Mouse (Mus musculus) hindbrain, embryonic 12.5 days (tissue): ENCODE results near the gene Mta3. TPM values are rescaled to one million over a fixed set of nuclear protein-coding genes. Genes with fewer than 3 reads are reported as not detected.

ENCODE experiments used
- ATAC-seq: fragments of 200-750 bp; cut with Nextera tagmentation; 2 replicates; pipeline ENCODE4 v1.8.0; 2017; ENCODE audit warnings: moderate TSS enrichment; ENCODE audit not compliant: low FRiP score
- H3K27ac ChIP-seq: fragments of 300-500 bp; sonication (generic); 2 replicates; pipeline ENCODE4 v1.5.1; 2016; ENCODE audit warnings: mild to moderate bottlenecking
- H3K27me3 ChIP-seq: fragments of 300-500 bp; sonication (generic); 2 replicates; pipeline ENCODE4 v1.6.1; 2016; ENCODE audit warnings: mild to moderate bottlenecking
- H3K36me3 ChIP-seq: fragments of 300-500 bp; sonication (generic); 2 replicates; pipeline ENCODE4 v1.6.1; 2016; ENCODE audit warnings: mild to moderate bottlenecking
- H3K4me1 ChIP-seq: fragments of 300-500 bp; sonication (generic); 2 replicates; pipeline ENCODE4 v1.6.1; 2016
- H3K4me2 ChIP-seq: fragments of 300-500 bp; sonication (generic); replicated peaks from 2 replicates; pipeline ENCODE4 v1.6.1; 2016; ENCODE audit warnings: mild to moderate bottlenecking
- H3K4me3 ChIP-seq: fragments of 300-500 bp; sonication (generic); 2 replicates; pipeline ENCODE4 v1.5.1; 2016; ENCODE audit warnings: mild to moderate bottlenecking
- H3K9ac ChIP-seq: fragments of 300-500 bp; sonication (generic); 2 replicates; pipeline ENCODE4 v1.6.1; 2016; ENCODE audit warnings: mild to moderate bottlenecking, moderate library complexity
- H3K9me3 ChIP-seq: fragments of 300-500 bp; sonication (generic); replicated peaks from 2 replicates; pipeline ENCODE4 v1.6.1; 2016; ENCODE audit warnings: mild to moderate bottlenecking
- WGBS: fragments of 180-500 bp; shearing (Covaris S2); methylation state at CpG from one replicate; pipeline ENCODE4 v1.1.7; 2016; 5-methylcytosine and 5-hydroxymethylcytosine counted together
- polyA plus RNA-seq: library from polyadenylated mRNA; unstranded; fragments of >200 nt; fragmentation: Nextera tagmentation; extraction: Ambion mirVana; gene quantifications from 2 replicates; pipeline ENCODE4 v1.2.1, GENCODE M21; 2016

The Mta3 gene
- polyA plus RNA-seq, 1 experiment from 2014 or later: 43.4 TPM

GRCm38 (mm10) chr17:83803987-83804386 is 98.0 kb downstream of the Mta3 start:
- WGBS: 62% methylated on average over 9 of the region's 9 CpGs
- Histone ChIP-seq H3K9me3 (no peaks in the 10 kb centered on the region), H3K4me3 (no peak overlapping the region), H3K36me3 (peaks cover 20% of the 10 kb centered on the region), H3K27me3 (no peaks in the 10 kb centered on the region), H3K4me1 (peaks cover 9% of the 10 kb centered on the region; the same call in 1 of the 2 replicates), H3K9ac (no peak overlapping the region), H3K27ac (0 out of 2 replicates have a peak overlapping the region, but pooled peaks have one; percentile 49), H3K4me2 (no peak overlapping the region)
- no peak for ATAC-seq

- 92% methylated on average over 9 of the region's 9 CpGs for WGBS
- no peaks in the 10 kb centered on the region for H3K9me3 ChIP-seq
- H3K9ac ChIP-seq: no peak overlapping the region
- peaks cover 20% of the 10 kb centered on the region for H3K36me3 ChIP-seq
- no peak for ATAC-seq
- H3K4me3 ChIP-seq: no peak overlapping the region
- no peaks in the 10 kb centered on the region for H3K27me3 ChIP-seq
- H3K4me2 ChIP-seq: no peak overlapping the region
- H3K27ac ChIP-seq: no peak overlapping the region
- peaks cover 9% of the 10 kb centered on the region; the same call in 1 of the 2 replicates for H3K4me1 ChIP-seq
Measured at GRCm38 (mm10) chr17:83805078-83805477, 99.1 kb downstream of the Mta3 start.

- Histone ChIP-seq H3K27ac (no peak overlapping the region), H3K9ac (no peak overlapping the region), H3K4me3 (no peak overlapping the region), H3K9me3 (no peaks in the 10 kb centered on the region), H3K27me3 (no peaks in the 10 kb centered on the region), H3K36me3 (peaks cover 22% of the 10 kb centered on the region), H3K4me2 (no peak overlapping the region), H3K4me1 (peaks cover 9% of the 10 kb centered on the region; the same call in 1 of the 2 replicates)
- ATAC-seq: no peak
- 79% methylated on average over 7 of the region's 7 CpGs for WGBS
Measured at GRCm38 (mm10) chr17:83807345-83807744, 101.4 kb downstream of the Mta3 start.

DNA sequence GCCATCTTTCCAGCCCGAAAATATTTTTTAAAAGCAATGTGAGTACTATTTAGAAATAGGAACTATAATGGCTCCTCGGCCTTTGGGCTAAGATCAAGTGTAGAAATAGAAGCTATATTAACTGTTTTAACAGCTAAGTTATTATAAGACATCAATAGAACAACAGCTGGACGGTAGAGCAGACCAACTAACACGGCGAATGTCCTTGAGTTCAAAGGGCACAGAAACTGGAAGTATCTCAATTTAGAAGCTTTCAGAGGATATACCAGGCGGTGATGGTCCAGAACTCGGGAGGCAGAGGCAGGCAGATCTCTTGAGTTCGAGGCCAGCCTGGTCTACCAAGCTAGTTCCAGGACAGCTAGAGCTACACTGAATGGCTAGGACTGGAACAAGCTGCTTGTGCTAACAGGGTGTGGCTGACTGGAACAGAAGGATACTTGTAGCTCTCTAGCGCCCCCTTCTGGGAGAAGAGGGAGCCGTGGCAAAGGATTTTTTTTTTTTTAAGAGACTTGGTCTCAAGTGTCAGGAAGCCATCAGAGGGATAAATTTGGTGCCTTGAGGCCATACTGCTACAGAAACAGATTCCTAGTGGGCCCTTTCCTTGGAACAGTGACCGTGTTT is 101.9 kb downstream of the Mta3 start:
- Histone ChIP-seq H3K4me1 (peaks cover 9% of the 10 kb centered on the region; the same call in 1 of the 2 replicates), H3K27me3 (no peaks in the 10 kb centered on the region), H3K9ac (no peak overlapping the region), H3K36me3 (peaks cover 25% of the 10 kb centered on the region), H3K27ac (no peak overlapping the region), H3K9me3 (no peaks in the 10 kb centered on the region), H3K4me2 (no peak overlapping the region), H3K4me3 (no peak overlapping the region)
- 78% methylated on average over 11 of the region's 11 CpGs for WGBS
- ATAC-seq: no peak

GRCm38 (mm10) chr17:83808476-83809098 is 102.6 kb downstream of the Mta3 start:
- WGBS: 90% methylated on average over 12 of the region's 12 CpGs
- Histone ChIP-seq H3K36me3 (peaks cover 22% of the 10 kb centered on the region; the same call in 1 of the 2 replicates), H3K27me3 (no peaks in the 10 kb centered on the region), H3K4me1 (peaks cover 8% of the 10 kb centered on the region; the same call in 1 of the 2 replicates), H3K4me3 (no peak overlapping the region), H3K9ac (no peak overlapping the region), H3K4me2 (no peak overlapping the region), H3K9me3 (no peaks in the 10 kb centered on the region), H3K27ac (no peak overlapping the region)
- no peak for ATAC-seq

DNA sequence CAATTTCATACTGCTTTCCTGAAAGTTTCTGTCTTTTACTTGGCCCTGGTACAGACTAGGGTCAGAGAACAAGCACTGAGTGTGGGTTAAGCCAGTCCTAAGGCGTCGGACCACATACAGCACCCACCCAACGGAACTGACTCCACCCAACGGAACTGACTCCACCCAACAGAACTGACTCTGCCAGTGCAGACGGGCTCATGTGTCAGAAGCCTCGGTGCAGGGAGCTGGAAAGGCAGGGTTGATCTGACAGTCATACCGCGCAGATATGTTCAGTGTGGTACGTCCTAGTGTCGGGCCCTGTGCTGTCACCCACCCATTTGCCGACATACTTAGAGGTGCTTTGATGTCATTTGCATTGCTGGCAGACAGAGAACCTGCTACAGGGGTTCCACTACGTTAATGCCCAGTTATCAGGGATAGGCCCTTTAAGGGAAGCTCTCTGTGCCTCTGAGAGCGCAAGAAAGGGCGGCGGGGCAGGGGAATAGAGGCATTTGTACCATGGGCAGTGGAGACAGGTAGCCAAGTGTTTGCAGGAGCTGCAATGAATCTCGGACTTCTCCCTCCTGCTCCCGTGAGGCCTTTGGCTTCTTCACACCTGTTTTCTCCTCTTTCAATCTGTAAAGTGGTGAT is 103.3 kb downstream of the Mta3 start:
- H3K27ac ChIP-seq: no peak overlapping the region
- WGBS: 91% methylated on average over 17 of the region's 17 CpGs
- no peak overlapping the region for H3K4me3 ChIP-seq
- no peaks in the 10 kb centered on the region for H3K27me3 ChIP-seq
- no peak overlapping the region for H3K4me2 ChIP-seq
- no peak overlapping the region for H3K9ac ChIP-seq
- peaks cover 21% of the 10 kb centered on the region; the same call in 1 of the 2 replicates for H3K36me3 ChIP-seq
- no peaks in the 10 kb centered on the region for H3K9me3 ChIP-seq
- ATAC-seq: no peak
- H3K4me1 ChIP-seq: 0 out of 2 replicates have a peak, but pooled peaks cover under 1% of the 10 kb centered on the region

DNA sequence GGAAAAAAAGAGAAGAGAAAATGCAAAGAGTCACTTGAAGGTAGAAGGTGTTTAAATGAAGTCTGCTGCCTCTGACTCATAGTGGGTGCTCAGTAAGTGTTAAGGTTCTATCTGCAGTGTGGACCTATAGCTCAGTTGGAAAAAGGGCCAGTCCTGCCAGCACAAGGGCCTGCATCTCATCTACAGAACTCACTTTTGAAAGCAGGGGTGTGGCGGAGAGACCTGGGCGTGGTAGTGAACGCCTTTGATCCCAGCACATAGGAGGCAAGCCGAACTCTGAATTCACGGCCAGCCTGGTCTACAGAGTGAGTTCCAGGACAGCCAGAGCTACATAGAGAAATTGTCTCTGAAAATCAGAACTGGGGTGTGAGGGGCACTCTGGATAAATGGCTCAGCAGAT is 104.3 kb downstream of the Mta3 start:
- Histone ChIP-seq H3K9me3 (no peaks in the 10 kb centered on the region), H3K4me2 (no peak overlapping the region), H3K36me3 (peaks cover 16% of the 10 kb centered on the region; the same call in 1 of the 2 replicates), H3K9ac (no peak overlapping the region), H3K27ac (no peak overlapping the region), H3K27me3 (no peaks in the 10 kb centered on the region), H3K4me1 (no peaks in the 10 kb centered on the region), H3K4me3 (no peak overlapping the region)
- no peak for ATAC-seq
- 86% methylated on average over 5 of the region's 5 CpGs for WGBS

- H3K4me3 ChIP-seq: no peak overlapping the region
- no peaks in the 10 kb centered on the region for H3K27me3 ChIP-seq
- H3K4me2 ChIP-seq: no peak overlapping the region
- ATAC-seq: no peak
- H3K36me3 ChIP-seq: peaks cover 6% of the 10 kb centered on the region; the same call in 1 of the 2 replicates
- no peak overlapping the region for H3K27ac ChIP-seq
- no peaks in the 10 kb centered on the region for H3K9me3 ChIP-seq
- H3K9ac ChIP-seq: no peak overlapping the region
- WGBS: 86% methylated on average over 17 of the region's 17 CpGs
- H3K4me1 ChIP-seq: no peaks in the 10 kb centered on the region
Measured at GRCm38 (mm10) chr17:83812200-83812944, 106.4 kb downstream of the Mta3 start.

DNA sequence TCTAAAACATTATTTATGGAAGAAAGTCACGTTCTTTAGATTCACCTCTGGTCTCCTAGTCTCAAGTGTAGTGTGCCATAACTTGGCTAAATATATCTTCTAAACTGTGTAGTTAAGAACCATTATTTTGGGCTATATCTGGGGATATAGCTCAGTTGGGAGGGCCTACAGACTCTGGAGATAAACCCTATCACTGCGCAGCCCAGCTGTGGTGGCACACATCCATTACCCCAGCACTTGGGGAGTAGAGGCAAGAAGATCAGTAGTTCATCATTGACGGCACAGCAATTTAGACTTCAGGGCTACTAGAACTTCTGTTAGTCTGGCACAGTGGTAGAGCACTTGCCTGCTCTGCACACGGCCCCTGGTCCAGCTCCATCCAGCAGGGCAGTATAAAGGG is 107.1 kb downstream of the Mta3 start:
- H3K4me2 ChIP-seq: no peak overlapping the region
- H3K4me3 ChIP-seq: no peak overlapping the region
- H3K9ac ChIP-seq: no peak overlapping the region
- H3K27ac ChIP-seq: no peak overlapping the region
- no peaks in the 10 kb centered on the region for H3K27me3 ChIP-seq
- ATAC-seq: no peak
- 91% methylated on average over 4 of the region's 4 CpGs for WGBS
- H3K4me1 ChIP-seq: no peaks in the 10 kb centered on the region
- no peaks in the 10 kb centered on the region for H3K9me3 ChIP-seq
- H3K36me3 ChIP-seq: peaks cover 6% of the 10 kb centered on the region; the same call in 1 of the 2 replicates

DNA sequence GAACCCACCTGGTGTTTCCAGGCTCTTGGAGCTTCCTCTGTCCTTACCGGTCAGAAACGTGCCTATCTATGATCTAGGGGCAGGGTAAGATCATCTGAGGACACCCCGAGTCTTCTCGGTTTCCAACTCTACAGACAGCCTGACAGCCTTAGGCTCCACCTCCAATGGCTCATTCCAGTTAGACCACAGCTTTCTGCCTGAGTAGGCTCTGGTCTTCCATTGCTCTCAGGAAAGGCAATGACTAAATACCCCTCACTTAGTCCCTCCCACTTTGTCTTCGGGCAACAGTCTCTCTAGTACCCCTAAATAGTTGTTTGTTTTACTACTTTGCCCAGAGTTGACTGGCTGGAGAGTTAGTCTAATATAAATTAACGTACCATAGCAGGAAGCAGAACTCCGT is 111.0 kb downstream of the Mta3 start:
- H3K4me2 ChIP-seq: no peak overlapping the region
- peaks cover 13% of the 10 kb centered on the region for H3K4me1 ChIP-seq
- H3K27ac ChIP-seq: no peak overlapping the region
- ATAC-seq: no peak
- H3K9ac ChIP-seq: no peak overlapping the region
- no peaks in the 10 kb centered on the region for H3K27me3 ChIP-seq
- no peaks in the 10 kb centered on the region for H3K9me3 ChIP-seq
- peaks cover 6% of the 10 kb centered on the region; the same call in 1 of the 2 replicates for H3K36me3 ChIP-seq
- H3K4me3 ChIP-seq: no peak overlapping the region
- 89% methylated on average over 7 of the region's 7 CpGs for WGBS

GRCm38 (mm10) chr17:83819503-83819902 is 113.5 kb downstream of the Mta3 start:
- Histone ChIP-seq H3K4me2 (no peak overlapping the region), H3K27me3 (no peaks in the 10 kb centered on the region), H3K27ac (no peak overlapping the region), H3K9me3 (no peaks in the 10 kb centered on the region), H3K4me1 (peaks cover 13% of the 10 kb centered on the region), H3K4me3 (no peak overlapping the region), H3K9ac (no peak overlapping the region), H3K36me3 (no peaks in the 10 kb centered on the region)
- WGBS: 67% methylated on average over 8 of the region's 8 CpGs
- no peak for ATAC-seq

- Histone ChIP-seq H3K27ac (no peak overlapping the region), H3K9me3 (no peaks in the 10 kb centered on the region), H3K36me3 (no peaks in the 10 kb centered on the region), H3K4me1 (peaks cover 13% of the 10 kb centered on the region), H3K4me3 (no peak overlapping the region), H3K9ac (no peak overlapping the region), H3K27me3 (no peaks in the 10 kb centered on the region), H3K4me2 (no peak overlapping the region)
- WGBS: 81% methylated on average over 5 of the region's 5 CpGs
- ATAC-seq: no peak
Measured at GRCm38 (mm10) chr17:83820701-83821100, 114.7 kb downstream of the Mta3 start.
